Mouse (Mus musculus) lung, adult 2 months (tissue): ENCODE results near the gene Spata21. TPM values are rescaled to one million over a fixed set of nuclear protein-coding genes. Genes with fewer than 3 reads are reported as not detected.
A peak's percentile ranks its signal among the peaks of the same experiment; 100 is the strongest.
"Not testable (repeated sequence)": the region's sequence is repeated elsewhere in the genome, so short reads cannot be mapped to it uniquely, and the experiment has no call there.

Source experiments
- DNase-seq: peaks from one replicate; pipeline ENCODE4 v3.0.0; 2022
- H3K4me1 ChIP-seq: fragments of 200-500 bp; 2 replicates; pipeline ENCODE4 v1.6.1; 2011; ENCODE audit warnings: low read length; ENCODE audit not compliant: control insufficient read depth, insufficient read depth
- H3K4me3 ChIP-seq: fragments of 200-500 bp; replicated peaks from 2 replicates; pipeline ENCODE3; 2011; ENCODE audit warnings: low read depth, mild to moderate bottlenecking, control low read depth, low read length; ENCODE audit errors: extremely low read depth
- CTCF ChIP-seq: fragments of 200-500 bp; IDR thresholded peaks from 2 replicates; pipeline ENCODE4 v1.5.1; 2011; ENCODE audit warnings: mild to moderate bottlenecking, low read length, control low read depth; ENCODE audit not compliant: insufficient read depth
- POLR2A ChIP-seq: fragments of 200-500 bp; IDR thresholded peaks from 2 replicates; pipeline ENCODE4 v1.6.1; 2011; ENCODE audit warnings: low read depth, mild to moderate bottlenecking, control low read depth, low read length, borderline replicate concordance; ENCODE audit errors: extremely low read depth
- WGBS: fragments of 180-500 bp; shearing (Covaris S2); methylation state at CpG from one replicate; pipeline ENCODE4 v1.1.7; 2018; 5-methylcytosine and 5-hydroxymethylcytosine counted together
- polyA plus RNA-seq: library from polyadenylated mRNA; depleted of rRNA; stranded (reverse); fragments of >200 nt; gene quantifications from 2 replicates; pipeline ENCODE4 v1.2.3, GENCODE M21; 2012

The Spata21 gene
- polyA plus RNA-seq, 1 experiment = not detected

DNA sequence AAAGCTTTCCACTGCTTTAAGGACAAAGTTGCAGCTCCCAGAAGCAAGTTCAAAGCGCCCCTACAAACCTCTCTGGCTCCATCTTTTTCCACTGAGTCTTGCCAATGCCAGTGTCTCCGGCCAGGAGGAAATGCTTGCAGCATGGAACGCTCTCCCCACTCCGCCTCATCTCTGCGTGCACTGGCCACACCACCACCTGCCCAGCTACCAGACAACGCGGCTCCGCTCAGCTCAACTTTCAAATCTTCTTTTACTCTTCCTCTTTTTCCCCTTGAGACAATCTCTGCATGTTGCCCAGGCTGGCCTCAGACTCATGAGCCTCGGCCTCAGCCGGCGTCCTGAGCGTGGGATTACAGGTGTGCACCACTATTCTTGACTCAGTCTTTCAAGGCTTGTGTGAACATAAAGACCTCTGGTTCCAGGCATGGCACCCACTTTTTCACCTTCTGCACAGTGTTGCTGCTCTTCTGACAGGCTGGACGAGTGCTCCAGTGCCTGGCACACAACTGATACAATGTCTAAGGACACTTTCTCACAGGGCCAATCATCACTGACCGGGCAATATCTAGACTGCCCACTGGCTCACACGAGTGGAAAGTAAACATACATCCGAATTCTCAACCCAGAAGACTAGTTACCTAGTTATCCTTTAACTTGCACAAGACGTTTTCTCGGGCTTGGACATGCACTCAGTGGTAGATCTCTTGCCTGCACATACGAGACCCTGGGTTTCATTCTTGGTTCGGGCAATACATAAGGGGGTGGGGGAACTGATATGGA lies 46.8 kb downstream of the Spata21 start:
- H3K4me3 ChIP-seq = no peak overlapping the region
- TF ChIP-seq POLR2A (no peak), CTCF (no peak)
- no peak for DNase-seq
- 42% methylated on average over 20 of the region's 20 CpGs for WGBS
- H3K4me1 ChIP-seq = peaks cover 48% of the 10 kb centered on the region

DNA sequence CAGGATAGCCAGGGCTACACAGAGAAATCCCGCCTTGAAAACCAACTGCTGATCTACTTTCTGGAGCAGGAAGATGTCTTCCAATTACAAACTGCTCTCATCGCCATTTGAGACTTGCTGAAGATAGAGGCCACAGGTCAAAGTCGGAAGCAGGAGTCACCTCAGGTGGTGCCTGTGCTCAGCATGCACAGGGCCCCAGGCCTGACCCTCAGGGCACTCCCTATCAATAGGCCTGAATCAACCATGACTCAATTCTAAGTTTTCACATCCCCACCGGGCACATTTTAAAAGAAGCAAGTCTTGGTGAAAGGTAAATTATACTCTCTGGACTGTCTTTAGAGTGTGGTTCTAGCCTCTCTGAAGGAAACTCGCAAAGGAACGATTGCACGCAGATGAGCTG lies 48.0 kb downstream of the Spata21 start:
- Histone ChIP-seq H3K4me1 (peaks cover 39% of the 10 kb centered on the region), H3K4me3 (no peak overlapping the region)
- WGBS = 71% methylated on average over 7 of the region's 7 CpGs
- no peak for TF ChIP-seq POLR2A
- no peak for TF ChIP-seq CTCF
- no peak for DNase-seq

DNA sequence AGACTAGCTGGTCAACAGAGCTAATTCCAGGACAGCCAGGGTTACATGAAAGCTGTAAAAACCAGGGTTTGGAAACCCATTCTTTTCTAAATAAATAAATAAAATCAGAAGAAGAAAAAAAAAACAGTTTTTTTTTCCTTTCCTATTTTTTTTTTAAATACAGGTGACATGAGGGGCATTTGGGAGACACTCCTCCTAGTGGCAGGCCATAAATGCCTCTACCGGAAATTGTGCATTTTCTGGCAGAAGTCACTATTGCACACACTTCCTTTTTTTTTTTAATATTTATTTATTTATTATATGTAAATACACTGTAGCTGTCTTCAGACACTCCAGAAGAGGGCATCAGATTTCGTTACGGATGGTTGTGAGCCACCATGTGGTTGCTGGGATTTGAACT lies 49.6 kb downstream of the Spata21 start:
- peaks cover 25% of the 10 kb centered on the region for H3K4me1 ChIP-seq
- 23% methylated on average over 3 of the region's 3 CpGs for WGBS
- DNase-seq, H3K4me3 ChIP-seq: not testable (repeated sequence)

DNA sequence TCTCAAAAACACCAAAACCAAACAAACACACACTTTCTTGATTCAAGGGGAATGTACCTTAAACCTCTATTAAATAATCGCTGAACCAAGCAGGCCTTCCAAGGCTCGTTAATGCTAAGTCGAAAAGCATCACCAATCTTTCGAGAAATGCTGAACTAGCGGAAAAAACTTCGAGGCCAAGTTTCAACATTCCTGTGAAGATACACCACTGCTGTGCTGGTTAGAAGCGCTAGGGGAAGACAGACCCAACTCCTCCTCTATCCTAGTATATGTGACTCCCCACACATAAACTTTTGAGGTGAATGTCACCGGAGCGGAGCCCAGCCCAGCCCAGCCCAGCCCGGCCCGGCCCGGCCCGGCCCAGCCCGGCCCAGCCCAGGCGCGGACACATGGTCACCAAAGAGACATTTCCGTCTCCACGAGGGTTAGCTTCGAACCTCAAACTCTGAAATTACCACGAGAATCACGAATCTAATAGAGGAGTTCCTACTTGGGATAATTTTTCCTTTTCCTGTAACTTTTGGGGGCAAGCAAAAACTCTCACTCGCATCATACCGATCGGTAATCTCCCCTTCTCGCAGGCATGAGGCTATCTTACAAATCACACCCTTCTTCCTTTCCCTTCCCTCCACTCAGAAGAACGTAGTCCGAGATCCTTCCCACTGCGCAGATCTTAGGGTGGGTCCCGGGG lies 50.4 kb downstream of the Spata21 start:
- Histone ChIP-seq H3K4me3 (peak overlapping the region; percentile 95), H3K4me1 (peaks cover 22% of the 10 kb centered on the region)
- no peak for DNase-seq
- 1% methylated on average over 29 of the region's 29 CpGs for WGBS
- no peak for TF ChIP-seq CTCF
- no peak for TF ChIP-seq POLR2A

DNA sequence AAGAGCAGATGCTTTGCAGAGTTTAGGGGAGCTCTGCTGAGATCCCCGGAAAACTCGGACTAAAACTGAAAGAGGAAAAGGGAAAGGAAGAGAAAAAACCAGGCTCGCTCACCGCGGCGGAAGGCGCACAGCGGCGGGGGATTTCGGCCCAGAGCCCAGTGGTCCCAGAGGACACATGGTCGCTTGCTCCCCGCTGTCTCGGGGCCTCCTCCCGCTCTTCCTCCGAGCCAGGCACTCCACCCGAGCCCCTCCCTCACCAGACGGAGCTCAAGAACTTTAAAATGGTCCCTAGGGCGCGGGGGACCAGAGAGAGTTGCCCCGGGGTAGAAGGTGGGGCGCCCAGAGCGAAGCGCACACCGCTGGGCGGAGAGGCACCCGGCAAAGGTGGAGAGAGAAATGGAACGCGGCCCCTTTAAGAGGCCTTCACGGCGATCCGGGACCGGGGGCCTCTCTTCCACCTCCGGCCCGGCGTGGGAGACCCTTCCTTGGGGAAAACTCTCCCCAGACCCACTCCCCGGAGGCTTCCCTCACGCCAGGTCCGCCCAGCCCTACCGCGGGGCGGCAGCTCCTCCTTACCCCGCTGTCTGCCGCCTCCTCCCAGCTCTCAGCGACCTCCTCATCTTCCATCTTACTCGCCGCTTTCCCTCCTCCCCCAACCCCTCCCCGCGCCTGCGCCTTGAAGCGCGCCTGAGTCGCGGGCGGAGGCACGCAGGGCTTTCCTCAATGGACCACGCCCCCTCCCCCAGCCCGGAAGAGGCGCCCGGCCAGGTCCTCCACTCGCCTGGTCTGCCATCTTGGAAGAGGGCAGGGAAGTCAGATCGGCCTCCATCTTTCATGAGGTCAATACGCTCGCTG lies 51.2 kb downstream of the Spata21 start, which contains the start of gene Szrd1:
Gene Szrd1, minus strand, starts transcription at position 660 of the 855 bp plus-strand sequence.
- H3K4me3 ChIP-seq = peak within 1 kb of the TSS; percentile 95
- TF ChIP-seq CTCF = no peak
- peak; percentile 92 for TF ChIP-seq POLR2A
- 1% methylated on average over 58 of the region's 63 CpGs for WGBS
- DNase-seq = peak; percentile 98
- peaks cover 22% of the 10 kb centered on the region for H3K4me1 ChIP-seq

DNA sequence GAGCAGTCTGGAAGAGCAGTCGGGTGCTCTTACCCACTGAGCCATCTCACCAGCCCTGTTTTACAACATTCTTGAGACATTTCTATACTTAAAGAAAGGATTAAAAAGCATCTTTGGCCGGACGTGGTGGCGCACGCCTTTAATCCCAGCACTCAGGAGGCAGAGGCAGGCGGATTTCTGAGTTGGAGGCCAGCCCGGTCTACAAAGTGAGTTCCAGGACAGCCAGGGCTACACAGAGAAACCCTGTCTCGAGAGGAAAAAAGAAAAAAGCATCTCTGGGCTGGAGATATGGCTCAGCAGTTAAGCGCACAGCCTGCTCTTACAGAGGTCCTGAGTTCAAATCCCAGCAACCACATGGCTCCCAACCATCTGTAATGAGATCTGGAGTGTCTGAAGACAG lies 52.2 kb downstream of the Spata21 start:
- H3K4me3 ChIP-seq, DNase-seq: not testable (repeated sequence)
- 82% methylated on average over 9 of the region's 9 CpGs for WGBS
- peaks cover 13% of the 10 kb centered on the region for H3K4me1 ChIP-seq

DNA sequence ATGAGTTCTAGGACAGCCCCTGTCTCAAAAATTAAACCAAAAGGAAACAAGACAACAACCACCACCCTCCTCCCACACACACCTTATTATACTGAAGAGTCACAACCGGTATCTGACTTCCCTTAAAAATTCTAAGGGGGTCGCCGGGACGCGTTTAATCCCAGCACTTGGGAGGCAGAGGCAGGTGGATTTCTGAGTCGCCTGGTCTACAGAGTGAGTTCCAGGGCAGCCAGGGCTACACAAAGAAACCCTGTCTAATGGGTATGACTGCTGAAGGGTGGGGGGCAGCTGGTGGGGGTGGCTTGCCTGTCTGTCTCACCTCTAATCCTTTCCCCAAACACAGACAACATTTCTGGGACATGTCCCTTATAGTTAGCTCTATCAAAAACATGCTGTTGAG lies 52.8 kb downstream of the Spata21 start:
- 87% methylated on average over 6 of the region's 6 CpGs for WGBS
- H3K4me1 ChIP-seq = peaks cover 11% of the 10 kb centered on the region
- no peak for DNase-seq
- TF ChIP-seq POLR2A = no peak
- no peak overlapping the region for H3K4me3 ChIP-seq

DNA sequence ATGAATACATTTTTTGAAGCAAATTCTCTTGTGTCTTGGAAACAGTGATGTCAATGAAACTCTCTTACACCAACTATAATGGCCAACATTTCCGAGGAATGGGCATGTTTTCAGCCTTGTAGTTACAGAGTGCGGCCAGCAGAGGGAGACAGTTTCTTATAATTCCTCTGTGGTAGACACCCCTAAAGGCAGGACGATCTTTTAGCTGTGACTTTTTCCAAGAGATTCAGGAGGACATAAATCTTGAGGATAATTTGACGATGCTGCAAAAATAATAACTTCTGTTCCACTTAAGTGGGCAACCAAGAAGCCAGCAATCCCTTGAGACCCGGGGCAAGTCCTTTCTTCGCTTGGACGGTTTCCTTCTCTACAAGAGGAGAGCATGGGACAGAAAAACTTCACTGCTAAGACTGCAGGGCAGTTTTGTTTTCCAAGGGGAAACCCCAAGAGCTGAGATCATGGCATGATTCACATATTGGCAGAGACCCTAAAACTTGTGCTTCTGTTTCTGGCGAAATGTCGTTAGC lies 54.2 kb downstream of the Spata21 start:
- 13% methylated on average over 9 of the region's 9 CpGs for WGBS

DNA sequence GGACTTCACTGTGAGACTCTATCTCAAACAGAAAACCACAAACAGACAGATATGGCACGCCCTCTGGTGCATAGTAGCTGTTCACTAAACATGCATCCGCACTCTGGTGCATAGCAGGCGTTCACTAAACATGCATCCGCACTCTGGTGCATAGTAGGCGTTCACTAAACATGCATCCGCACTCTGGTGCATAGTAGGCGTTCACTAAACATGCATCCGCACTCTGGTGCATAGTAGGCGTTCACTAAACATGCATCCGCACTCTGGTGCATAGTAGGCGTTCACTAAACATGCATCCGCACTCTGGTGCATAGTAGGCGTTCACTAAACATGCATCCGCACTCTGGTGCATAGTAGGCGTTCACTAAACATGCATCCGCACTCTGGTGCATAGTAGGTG lies 57.0 kb downstream of the Spata21 start:
- H3K4me3 ChIP-seq, DNase-seq, H3K4me1 ChIP-seq: not testable (repeated sequence)
- 92% methylated on average over 11 of the region's 16 CpGs for WGBS

More for the DNA sequence above, 54.2 kb downstream of the Spata21 start:
- Histone ChIP-seq H3K4me1 (peaks cover 2% of the 10 kb centered on the region), H3K4me3 (peak overlapping the region; percentile 42)
- peak; percentile 74 for DNase-seq
- TF ChIP-seq CTCF (peak; percentile 60), POLR2A (no peak)
